Mouse (Mus musculus) gastrocnemius, postnatal 4 days (tissue): ENCODE results near the gene Olfr522. TPM values are rescaled to one million over a fixed set of nuclear protein-coding genes. Genes with fewer than 3 reads are reported as not detected.
"Not testable (repeated sequence)": the region's sequence is repeated elsewhere in the genome, so short reads cannot be mapped to it uniquely, and the experiment has no call there.

ENCODE experiments used
- DNase-seq, 2 experiments: peaks; one replicate each; pipeline ENCODE4 v3.0.0; 2021 to 2022; ENCODE audit warnings: low spot score in 2 of 2, mixed read lengths in 2 of 2
- total RNA-seq, 2 experiments: library from RNA; stranded (reverse); gene quantifications; 2 replicates each; pipeline ENCODE4 v1.2.3; 2021

Olfr522 gene
- total RNA-seq, 2 experiments from 2014 or later, result not detected

DNA sequence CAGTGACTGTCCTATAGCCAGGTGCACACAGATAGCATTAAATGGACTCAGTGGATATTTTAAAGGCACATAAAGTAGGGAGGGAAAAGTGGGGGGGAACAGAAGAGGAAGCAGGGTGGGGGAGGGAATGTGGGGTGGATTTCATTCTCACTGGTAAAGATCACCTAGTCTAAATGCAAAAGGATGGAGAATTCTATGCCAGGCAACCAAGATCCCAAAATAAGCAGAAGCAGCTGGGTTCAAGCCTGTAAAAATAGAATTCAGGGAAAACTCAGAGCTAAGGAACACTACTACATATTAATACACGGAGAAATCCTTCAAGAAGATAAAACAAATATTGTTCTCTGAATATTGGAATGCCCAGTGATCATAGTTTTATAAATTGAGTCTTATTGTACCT is 3.4 kb upstream of the Olfr522 start:
- no peak for DNase-seq

DNA sequence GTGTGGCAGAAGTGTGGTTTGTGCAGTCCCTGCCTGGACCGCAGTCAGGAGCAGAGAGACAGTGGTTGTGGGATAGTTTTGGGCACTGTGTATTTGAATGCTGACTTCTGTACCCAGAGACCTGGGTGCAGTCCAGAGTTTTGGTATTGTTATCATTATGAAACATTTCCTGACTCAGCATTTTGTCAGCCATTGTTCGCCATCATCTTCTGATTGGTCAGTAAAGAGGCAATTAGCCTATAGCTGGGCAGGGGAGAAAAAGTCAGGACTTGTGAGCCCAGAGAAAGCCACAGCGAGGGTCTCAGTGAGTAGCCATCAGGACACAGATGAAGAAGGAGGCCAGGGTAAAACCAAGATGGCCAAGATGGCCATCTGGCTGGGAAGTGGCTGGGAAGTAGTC is 4.2 kb downstream of the Olfr522 start:
- DNase-seq, result no peak

DNA sequence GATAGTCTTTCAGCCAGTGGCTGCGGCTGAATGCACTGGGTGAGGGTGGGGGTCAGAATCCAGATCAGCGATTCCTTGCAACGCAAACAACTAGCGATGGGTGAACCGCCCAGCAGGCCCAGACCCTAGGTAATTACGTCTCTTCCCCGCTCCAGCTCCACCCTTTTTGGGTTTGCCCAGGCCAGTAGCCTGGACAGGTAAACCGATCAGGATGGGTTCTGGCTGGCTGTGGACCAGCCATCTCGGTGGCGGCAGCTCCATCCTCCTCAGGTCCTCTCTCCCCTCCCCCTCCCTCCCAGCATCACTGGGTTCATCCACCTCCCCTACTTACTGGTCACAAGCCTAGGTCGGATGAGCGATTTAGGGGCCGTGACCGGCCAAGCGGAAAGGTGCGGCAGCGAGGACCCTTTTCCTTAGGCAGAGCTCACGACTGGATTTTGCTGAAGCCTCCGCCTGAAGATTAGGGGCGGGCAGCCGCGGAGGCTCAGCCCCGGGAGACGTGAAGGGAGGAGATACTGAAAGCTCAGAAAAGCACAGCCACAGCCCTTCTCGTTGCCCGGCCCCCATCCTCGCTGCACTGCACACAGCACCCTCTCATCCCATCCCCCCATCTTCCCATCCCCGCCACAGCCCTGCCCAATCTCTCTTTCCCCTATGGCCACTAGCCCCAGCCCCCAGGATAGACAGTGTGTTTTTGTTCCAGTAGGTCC is 10.2 kb downstream of the Olfr522 start, which contains the start of gene Sprn:
Gene Sprn (minus strand): TSS at position 660 of the 710 bp plus-strand sequence.
- no peak for DNase-seq

DNA sequence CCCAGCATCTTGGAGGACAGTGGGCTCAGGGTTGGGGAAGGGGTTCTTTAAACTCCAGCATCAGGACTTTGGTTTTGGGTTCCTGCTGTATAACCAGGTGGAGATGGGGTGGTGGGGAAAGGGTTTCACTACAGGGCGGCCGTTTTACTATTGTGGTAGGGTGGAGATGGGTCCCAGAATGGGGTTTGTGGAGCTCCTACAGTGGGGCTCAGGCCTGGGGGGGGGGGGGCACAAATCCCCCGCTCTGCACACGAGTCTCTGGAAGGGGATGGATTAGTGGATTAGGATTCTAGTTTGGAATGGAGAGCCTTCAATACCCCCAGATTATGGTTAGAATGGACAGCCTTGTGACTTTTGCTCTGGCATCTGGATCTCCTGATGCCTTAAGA is 10.7 kb downstream of the Olfr522 start:
- DNase-seq, result no peak

DNA sequence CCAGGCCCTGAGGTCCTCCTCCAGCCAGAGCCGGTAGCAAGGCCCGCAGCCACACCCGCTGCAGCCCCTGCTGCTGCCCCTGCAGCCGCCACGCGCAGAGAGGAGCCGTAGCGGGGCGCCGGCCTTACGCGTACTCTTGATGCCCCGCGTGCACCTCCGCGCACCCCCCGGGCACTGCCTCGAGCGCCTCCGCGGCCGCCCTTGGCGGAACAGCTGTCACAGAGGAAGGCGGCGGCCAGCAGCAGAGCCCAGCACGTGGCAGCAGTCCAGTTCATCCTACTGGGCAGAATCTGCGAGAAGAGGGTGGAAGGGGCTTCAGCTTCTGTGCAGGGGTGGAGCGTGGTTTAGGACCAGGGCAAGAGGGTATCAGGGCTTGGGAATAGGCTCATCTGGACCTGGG is 11.2 kb downstream of the Olfr522 start:
- DNase-seq, result peak in 1 of 2 experiments; percentile 47

DNA sequence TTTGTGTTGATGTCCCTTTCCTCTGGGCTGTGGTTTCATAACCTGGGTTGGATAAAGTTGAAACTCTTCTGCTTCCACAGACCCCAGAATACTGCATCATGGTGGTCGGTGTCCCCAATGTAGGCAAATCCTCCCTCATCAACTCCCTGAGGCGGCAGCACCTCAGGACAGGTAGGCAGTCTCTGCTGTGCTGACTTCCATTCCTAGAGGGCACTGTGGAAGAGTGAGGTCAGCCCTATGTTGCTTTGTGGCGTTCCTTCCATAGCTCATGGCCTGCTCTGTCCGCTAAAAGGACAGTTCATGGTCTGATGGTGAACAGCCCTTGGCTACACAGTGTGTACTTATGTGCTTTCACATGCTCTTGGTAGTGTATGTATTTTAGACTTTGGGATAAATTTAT is 20.0 kb downstream of the Olfr522 start:
- no peak for DNase-seq

DNA sequence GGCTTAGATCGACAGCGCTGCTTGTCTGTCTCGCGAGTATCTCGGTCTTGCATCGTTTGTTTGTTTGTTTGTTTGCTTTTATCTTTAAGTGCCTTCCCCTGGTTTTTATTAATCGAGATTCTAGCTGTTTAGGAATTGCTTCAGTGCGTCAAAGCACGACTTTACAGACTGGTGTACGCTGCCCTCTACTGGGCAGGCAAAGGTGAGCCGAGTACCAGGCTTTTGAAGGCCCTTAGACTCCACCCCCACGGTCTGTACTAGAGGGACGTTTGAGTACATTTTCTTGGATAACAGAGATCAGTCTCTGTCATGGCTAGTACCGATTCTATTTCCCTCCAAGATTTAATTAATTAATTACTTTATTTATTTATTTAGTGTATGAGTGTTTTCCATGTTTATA is 23.2 kb downstream of the Olfr522 start:
- DNase-seq, result peak in 1 of 2 experiments; percentile 55

DNA sequence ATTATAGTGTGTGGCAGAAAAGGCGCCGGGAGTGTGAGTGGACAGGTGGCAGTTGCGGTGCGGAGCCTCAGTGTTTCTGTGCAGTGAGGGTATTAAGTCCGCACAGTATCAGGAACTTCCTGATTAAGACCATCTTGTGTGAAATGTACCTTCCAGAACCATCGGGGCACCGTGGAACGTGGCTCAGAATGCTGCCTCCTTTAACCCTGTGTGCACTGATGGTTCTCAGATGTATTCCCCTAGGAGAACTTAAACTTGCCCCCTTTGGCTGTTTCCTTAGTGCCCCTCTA is 26.6 kb downstream of the Olfr522 start:
- DNase-seq, result no peak

DNA sequence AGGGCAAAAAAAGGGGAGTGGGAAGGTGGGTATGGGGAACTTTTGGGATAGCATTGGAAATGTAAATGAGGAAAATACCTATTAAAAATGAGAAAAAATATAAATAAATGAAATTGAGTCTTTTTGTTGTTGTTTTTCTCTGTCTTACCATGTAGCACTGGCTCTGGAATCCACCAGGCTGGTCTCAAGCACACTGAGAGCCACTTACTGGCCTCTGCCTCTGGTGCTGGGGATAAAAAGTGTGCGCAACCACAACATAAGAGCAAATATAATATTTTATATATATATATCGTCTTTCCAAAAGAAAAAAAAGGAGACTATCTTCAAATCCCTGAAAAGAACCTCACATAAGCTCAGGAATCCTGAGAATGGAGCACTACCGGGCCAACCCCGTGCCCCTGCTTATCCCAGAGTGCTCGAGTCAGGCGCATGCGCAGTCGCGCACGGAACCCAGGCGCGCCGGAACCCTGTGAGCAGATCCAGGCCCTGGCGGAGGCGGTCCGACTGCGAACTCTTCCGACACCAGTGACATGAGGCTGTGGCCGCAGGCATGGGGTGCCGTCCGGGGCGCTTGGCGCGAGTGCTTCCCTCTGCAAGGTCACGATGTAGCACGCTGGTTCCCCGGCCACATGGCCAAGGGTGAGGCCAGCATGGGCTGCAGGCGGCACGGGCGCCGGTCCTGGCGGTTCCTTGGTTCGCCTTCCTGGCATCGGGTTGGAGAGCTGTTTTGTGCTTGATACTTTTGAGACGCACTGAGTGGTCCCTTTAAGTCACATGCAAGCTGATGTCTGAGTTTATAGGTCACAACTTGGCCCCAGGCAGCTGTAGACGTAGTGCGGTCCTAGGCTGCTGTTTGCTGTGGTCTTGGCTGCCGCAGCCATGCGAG is 27.2 kb downstream of the Olfr522 start, which contains the start of gene Mtg1:
Gene Mtg1 (plus strand): TSS at position 430 of the 886 bp plus-strand sequence.
- DNase-seq, result peak; percentile 96 to 97

DNA sequence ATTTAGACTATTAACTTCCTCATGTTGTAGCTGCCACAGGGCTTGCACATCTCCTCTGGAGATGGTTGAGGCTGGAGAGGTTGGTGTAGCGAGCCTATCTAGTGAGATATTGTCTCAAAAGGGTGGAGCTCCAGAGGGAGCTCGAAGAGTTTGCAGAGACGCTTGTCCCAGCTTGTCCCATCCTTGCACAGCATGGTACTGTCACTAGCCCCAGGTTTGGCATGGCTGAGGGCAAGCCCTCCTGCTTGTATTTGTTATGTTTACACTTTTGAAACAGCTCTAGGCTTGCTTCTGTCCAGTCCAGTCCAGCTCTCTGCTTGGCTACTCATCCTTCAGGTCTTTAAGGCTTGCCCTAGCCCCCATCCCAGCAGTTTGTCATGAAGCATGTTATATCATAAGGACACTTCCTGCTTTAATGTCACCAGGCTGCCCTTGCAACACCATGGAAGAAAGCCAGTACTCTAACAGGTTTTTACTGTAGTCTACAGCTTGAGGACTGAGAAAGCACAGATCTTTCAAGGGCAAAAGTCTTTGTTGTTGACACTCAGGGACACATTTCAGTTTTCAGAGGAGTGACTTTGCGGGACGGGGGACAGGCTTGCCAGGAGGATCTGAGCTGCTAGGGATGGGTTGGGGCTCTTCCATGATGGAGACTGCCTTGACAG is 29.3 kb downstream of the Olfr522 start:
- no peak for DNase-seq

DNA sequence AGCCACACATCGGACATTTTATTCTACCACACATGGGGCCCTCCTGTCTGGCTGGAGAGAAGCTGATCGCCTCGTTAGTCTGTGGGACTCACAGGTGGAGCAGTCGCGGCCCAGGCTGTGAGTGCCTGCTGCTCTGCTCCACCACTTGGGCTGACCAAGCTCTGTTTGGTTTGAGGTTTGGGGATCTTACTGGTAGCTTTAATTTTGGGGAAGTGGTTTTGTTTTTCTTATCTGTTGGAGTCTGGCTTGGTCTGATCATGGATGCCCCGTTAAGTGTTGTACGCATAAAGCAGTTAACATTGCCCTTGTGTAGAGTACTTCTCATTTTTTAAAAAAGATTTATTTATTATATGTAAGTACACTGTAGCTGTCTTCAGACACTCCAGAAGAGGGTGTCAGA is 30.5 kb downstream of the Olfr522 start:
- DNase-seq, result not testable (repeated sequence)

DNA sequence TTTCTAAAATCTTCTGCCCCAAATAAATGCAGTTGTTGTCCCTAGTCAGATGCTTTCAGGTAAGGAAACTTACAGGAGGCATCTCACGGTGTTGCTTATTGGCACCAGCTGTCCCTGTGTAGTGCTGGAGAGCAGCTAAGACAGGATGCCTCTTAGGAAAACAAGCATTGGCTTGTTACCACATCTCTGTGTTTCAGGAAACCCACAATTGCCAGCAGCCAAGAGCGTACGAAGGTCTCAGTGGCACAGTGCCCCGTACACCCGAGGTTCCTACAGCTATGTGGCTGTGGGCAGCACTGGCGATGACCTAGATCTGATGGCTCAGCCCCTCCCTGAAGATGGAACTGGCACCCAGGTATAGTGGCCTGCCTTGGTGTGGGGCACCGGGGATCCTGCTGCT is 32.4 kb downstream of the Olfr522 start:
- not testable (repeated sequence) for DNase-seq

DNA sequence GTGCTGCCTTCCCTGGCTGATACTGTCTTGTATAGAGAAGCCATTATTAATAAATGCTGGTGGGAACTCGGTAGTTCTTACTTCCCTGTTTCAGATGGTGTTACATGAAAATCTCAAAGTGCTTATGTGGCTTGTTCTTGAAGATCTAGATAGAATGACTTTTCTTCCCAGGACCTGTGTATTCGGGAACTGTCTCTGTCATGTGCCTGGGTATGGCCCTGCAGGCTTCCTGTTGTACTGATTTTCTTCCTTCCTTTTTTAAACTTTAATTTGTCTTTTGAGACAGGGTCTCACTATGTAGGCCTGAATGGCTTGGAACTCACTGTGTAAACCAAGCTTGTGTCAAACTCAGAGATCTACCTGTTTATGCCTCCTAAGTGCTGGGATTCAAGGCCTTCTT is 36.7 kb downstream of the Olfr522 start:
- no peak for DNase-seq

DNA sequence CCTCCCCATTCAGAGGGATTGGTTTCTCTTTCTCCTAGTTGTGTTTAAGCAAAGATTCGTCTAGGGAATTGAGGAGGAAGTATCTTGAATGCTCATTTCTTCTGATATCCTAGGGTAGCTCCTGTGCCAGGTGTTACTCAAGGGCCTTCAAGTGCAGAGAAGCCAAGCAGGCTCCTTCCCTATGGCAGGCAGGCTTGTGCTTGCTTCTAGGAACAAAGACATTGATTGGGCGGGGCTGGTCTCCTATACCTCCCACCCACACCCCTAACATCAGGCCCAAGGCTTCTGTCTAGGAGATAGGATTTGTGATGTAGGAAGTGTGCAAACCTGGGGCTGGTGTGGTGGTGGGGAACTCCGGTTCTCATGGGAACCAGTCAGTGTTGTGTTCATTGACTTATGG is 37.6 kb downstream of the Olfr522 start:
- no peak for DNase-seq

DNA sequence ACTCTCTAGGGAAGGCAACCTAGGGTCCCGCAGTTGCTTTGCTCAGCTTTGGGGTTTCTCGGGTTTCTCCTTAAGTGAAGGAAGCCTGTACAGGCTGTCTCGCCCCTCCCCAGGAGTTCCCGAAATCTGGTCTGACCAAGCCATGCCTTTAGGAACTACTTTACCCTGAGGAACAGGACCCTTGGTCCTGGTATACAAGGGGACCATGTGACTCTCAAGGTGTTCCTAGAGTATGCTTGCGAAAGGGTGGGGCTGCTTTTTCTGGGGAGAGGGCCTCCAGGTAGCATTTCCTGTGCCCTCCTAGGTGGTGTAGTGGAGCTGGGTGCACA is 38.6 kb downstream of the Olfr522 start:
- DNase-seq, result no peak

DNA sequence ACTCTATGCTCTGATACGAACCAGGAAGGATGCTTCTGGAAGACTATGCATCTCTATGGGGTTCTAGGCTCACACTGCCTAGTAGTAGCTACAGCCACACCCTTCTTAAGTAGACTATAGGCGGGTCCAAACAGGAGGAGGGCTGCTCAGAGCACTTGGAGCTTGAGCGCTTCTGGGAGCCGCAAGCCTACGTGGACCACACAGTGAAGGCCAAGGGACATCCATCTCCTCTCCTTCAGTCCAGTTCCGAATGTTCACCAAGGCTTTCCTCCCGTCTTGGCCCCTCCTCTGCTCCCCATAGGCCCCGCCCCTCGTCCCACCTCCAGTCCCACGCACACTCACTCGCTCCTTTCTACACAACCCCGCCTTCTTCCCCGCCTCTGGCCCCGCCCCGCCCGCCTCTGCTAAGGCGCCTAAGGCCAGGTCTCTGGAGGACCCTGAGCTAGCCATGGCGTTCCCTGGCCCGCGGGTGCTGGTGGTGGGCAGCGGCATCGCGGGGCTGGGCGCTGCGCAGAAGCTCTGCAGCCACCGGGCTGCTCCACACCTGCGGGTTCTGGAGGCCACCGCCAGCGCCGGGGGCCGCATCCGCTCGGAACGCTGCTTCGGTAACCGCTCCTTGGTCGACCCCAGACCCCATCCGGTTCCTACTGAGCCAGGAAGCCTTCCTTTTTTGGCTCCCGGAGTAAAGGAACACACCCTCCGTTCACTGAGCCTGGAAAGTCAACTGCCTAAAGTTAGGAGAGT is 39.1 kb downstream of the Olfr522 start:
- DNase-seq, result peak; percentile 86 to 95

DNA sequence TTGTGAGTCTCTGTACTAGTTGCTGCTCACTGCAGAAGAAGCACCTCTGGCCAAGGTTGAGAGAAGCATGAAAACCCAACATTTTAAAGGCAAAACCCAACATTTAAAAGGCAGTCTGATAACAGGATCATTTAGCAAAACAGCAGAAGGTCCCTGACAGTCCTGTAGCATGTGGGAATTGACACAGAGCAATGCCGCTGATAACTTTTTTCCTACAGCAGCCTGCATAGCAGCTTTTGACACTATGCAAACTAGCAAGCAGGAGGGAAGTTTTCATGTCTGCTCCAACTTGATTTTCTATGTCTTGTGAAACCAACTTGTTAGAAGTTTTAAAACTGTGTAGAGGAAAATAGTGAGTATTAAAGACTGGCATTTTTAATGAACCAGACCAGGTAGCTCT is 40.2 kb downstream of the Olfr522 start:
- DNase-seq, result no peak

DNA sequence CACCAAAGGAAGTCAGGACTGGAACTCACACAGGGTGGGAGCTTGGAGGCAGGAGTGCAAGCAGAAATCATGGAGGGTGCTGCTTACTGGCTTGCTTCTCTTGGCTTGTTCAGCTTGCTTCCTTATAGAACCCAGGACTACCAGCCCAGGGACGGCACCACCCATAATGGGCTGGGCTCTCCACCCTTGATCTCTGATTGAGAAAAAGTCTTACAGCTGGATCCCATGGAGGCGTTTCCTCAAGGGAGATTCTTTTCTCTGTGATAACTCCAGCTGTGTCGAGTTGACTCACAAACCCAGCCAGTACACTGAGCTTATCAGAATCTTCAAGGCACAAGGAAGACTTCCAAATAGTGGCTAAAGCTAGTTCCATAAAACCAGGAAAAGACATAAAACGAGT is 41.8 kb downstream of the Olfr522 start:
- no peak for DNase-seq

DNA sequence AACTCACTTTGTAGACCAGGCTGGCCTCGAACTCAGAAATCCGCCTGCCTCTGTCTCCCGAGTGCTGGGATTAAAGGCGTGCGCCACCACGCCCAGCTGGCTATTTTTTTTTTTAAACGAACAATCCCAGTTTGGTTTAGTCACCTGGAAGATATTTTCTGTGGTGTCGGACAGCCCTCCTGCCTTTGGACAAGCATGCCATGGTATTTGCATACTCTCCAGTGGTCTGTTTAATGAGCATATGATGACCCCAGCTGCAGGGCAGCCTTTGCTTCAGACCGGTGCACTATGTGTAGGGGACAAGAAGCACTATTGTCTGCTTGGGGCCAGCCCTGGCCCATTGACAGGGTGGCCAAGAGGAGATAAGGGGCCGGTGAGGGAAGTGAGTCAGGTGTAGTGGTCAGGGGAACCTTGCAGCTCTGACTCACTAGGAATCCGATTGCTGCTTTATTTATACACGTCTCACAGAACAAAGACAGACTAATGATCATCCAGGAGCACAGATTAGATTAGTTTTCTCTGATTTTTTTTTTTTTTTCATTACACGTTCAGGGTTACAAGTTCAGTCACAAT is 43.1 kb downstream of the Olfr522 start:
- no peak for DNase-seq

DNA sequence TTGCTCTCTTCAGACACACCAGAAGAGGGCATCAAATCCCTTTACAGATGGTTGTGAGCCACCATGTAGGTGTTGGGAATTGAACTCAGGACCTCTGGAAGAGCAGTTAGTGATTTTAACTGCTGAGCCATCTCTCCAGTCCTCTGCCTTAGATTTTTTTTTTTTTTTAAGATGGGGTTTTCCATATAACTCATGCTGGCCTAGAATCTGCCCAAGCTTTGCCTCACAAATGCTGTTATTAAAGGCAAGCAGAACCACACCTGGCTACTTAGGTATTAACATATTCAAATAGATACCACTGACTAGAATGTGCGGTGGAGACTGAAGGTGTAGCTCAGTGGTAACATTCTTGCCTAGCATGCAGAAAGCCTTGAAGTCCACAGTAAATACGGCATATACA is 44.1 kb downstream of the Olfr522 start:
- no peak for DNase-seq
